Mouse (Mus musculus) C2C12 (cell line): ENCODE measurements around the gene Cbwd1.

Experiments
- CEBPB ChIP-seq: IDR thresholded peaks from one replicate; pipeline ENCODE4 v1.6.1; 2011; ENCODE audit warnings: low read depth, mild to moderate bottlenecking, control low read depth, moderate library complexity
- CTCF ChIP-seq: IDR thresholded peaks from one replicate; pipeline ENCODE4 v1.5.1; 2011; ENCODE audit not compliant: control insufficient read depth, insufficient read depth, insufficient read length
- FOSL1 ChIP-seq: IDR thresholded peaks from one replicate; pipeline ENCODE4 v1.8.0; 2011; ENCODE audit warnings: mild to moderate bottlenecking, low read length; ENCODE audit not compliant: poor library complexity, insufficient read depth, severe bottlenecking
- MAX ChIP-seq: IDR thresholded peaks from one replicate; pipeline ENCODE4 v1.6.1; 2011; ENCODE audit warnings: mild to moderate bottlenecking, control low read depth
- MYOD1 ChIP-seq: IDR thresholded peaks from one replicate; pipeline ENCODE4 v1.6.1; 2011; ENCODE audit warnings: low read depth; ENCODE audit not compliant: control insufficient read depth, insufficient read length
- USF1 ChIP-seq: IDR thresholded peaks from one replicate; pipeline ENCODE4 v1.6.1; 2011; ENCODE audit warnings: low read depth, mild to moderate bottlenecking, control low read depth, moderate library complexity

GRCm38 (mm10) chr19:24897006-24897895, 64.2 kb downstream of the Cbwd1 start:
- no peak for TF ChIP-seq CTCF
- TF ChIP-seq FOSL1, result no peak
- TF ChIP-seq USF1, result no peak
- TF ChIP-seq MAX, result no peak
- no peak for TF ChIP-seq MYOD1
- no peak for TF ChIP-seq CEBPB
